Mouse (Mus musculus) megakaryocyte, embryonic 14.5 days (primary cell): ENCODE measurements around the gene Lmna.

Experiments
- FLI1 ChIP-seq: IDR thresholded peaks from 2 replicates; pipeline ENCODE4 v1.6.1; 2012; ENCODE audit warnings: low read length, inconsistent platforms, mixed read lengths
- GATA1 ChIP-seq: IDR thresholded peaks from 3 replicates; pipeline ENCODE4 v1.6.1; 2012; ENCODE audit warnings: mixed read lengths, low read length, inconsistent platforms, borderline replicate concordance

- TF ChIP-seq GATA1 = no peak
- TF ChIP-seq FLI1 = no peak
Observed at GRCm38 (mm10) chr3:88469466-88469865, 40.3 kb downstream of the Lmna start.
